Mouse (Mus musculus) kidney, embryonic 14.5 days (tissue): ENCODE data around the gene Wdr81. TPM values are rescaled to one million over a fixed set of nuclear protein-coding genes. Genes with fewer than 3 reads are reported as not detected.

Source experiments
- ATAC-seq: fragments of 200-750 bp; cut with Nextera tagmentation; 2 replicates; pipeline ENCODE4 v1.8.0; 2017; ENCODE audit warnings: moderate number of reproducible peaks, mild to moderate bottlenecking, moderate TSS enrichment, moderate library complexity; ENCODE audit not compliant: low FRiP score, low TSS enrichment
- H3K27ac ChIP-seq: fragments of 300-500 bp; sonication (generic); 2 replicates; pipeline ENCODE4 v1.5.1; 2014; ENCODE audit warnings: low read depth, mild to moderate bottlenecking, low read length, moderate library complexity, mixed read lengths
- H3K27me3 ChIP-seq: fragments of 300-500 bp; sonication (generic); 2 replicates; pipeline ENCODE4 v1.6.1; 2014; ENCODE audit warnings: mild to moderate bottlenecking, low read length; ENCODE audit not compliant: control insufficient read depth, insufficient read depth
- H3K36me3 ChIP-seq: fragments of 300-500 bp; sonication (generic); 2 replicates; pipeline ENCODE4 v1.6.1; 2014; ENCODE audit warnings: low read length, mixed read lengths; ENCODE audit not compliant: control insufficient read depth, insufficient read depth
- H3K4me1 ChIP-seq: fragments of 300-500 bp; sonication (generic); 2 replicates; pipeline ENCODE4 v1.6.1; 2014; ENCODE audit warnings: low read length, mixed read lengths; ENCODE audit not compliant: control insufficient read depth, insufficient read depth
- H3K4me2 ChIP-seq: fragments of 300-500 bp; sonication (generic); replicated peaks from 2 replicates; pipeline ENCODE4 v1.6.1; 2014; ENCODE audit warnings: low read depth, mild to moderate bottlenecking, low read length
- H3K4me3 ChIP-seq: fragments of 300-500 bp; sonication (generic); 2 replicates; pipeline ENCODE4 v1.5.1; 2014; ENCODE audit warnings: mild to moderate bottlenecking, low read length
- H3K9ac ChIP-seq: fragments of 300-500 bp; sonication (generic); 2 replicates; pipeline ENCODE4 v1.6.1; 2014; ENCODE audit warnings: low read depth, mild to moderate bottlenecking, low read length, moderate library complexity
- H3K9me3 ChIP-seq: fragments of 300-500 bp; sonication (generic); 2 replicates; pipeline ENCODE4 v1.6.1; 2016; ENCODE audit warnings: low read length; ENCODE audit not compliant: control insufficient read depth
- WGBS: fragments of 180-500 bp; shearing (Covaris S2); extraction: QIAGEN DNeasy Blood & Tissue Kit; methylation state at CpG from one replicate; pipeline ENCODE4 v1.1.7; 2014; 5-methylcytosine and 5-hydroxymethylcytosine counted together
- microRNA counts: library from miRNA; unstranded; fragments of <30 nt; microRNA quantifications from one replicate; lab custom pipeline; 2017
- microRNA-seq: library from miRNA; unstranded; fragments of <30 nt; microRNA quantifications from one replicate; pipeline ENCODE4, GENCODE M21; 2016
- polyA plus RNA-seq: library from polyadenylated mRNA; unstranded; fragments of >200 nt; fragmentation: Nextera tagmentation; extraction: Ambion mirVana; gene quantifications from 2 replicates; pipeline ENCODE4 v1.2.1, GENCODE M21; 2014

The Wdr81 gene
- polyA plus RNA-seq, 1 experiment from 2014 or later: 4.8 TPM

- Histone ChIP-seq H3K4me3 (no peak overlapping the region), H3K4me1 (no peaks in the 10 kb centered on the region), H3K36me3 (no peaks in the 10 kb centered on the region), H3K27me3 (no peaks in the 10 kb centered on the region), H3K4me2 (no peak overlapping the region), H3K9ac (no peak overlapping the region), H3K9me3 (no peaks in the 10 kb centered on the region), H3K27ac (no peak overlapping the region)
- WGBS: 77% methylated on average over 6 of the region's 6 CpGs
- no peak for ATAC-seq
Observed at GRCm38 (mm10) chr11:75403301-75404052, 51.0 kb downstream of the Wdr81 start.

- Histone ChIP-seq H3K27me3 (no peaks in the 10 kb centered on the region), H3K36me3 (no peaks in the 10 kb centered on the region), H3K9me3 (no peaks in the 10 kb centered on the region), H3K4me2 (no peak overlapping the region), H3K4me3 (no peak overlapping the region), H3K4me1 (no peaks in the 10 kb centered on the region), H3K9ac (no peak overlapping the region), H3K27ac (no peak overlapping the region)
- WGBS: 60% methylated on average over 5 of the region's 5 CpGs
- ATAC-seq: peak; percentile 64; the same call in 1 of the 2 replicates
Observed at GRCm38 (mm10) chr11:75402271-75402690, 52.2 kb downstream of the Wdr81 start.

GRCm38 (mm10) chr11:75400099-75400498, 54.4 kb downstream of the Wdr81 start:
- Histone ChIP-seq H3K9ac (no peak overlapping the region), H3K9me3 (no peaks in the 10 kb centered on the region), H3K4me3 (no peak overlapping the region), H3K4me2 (no peak overlapping the region), H3K36me3 (no peaks in the 10 kb centered on the region), H3K4me1 (no peaks in the 10 kb centered on the region), H3K27ac (no peak overlapping the region), H3K27me3 (no peaks in the 10 kb centered on the region)
- no peak for ATAC-seq
- WGBS: 69% methylated on average over 9 of the region's 9 CpGs

- no peak for ATAC-seq
- Histone ChIP-seq H3K27ac (no peak overlapping the region), H3K4me2 (no peak overlapping the region), H3K9me3 (no peaks in the 10 kb centered on the region), H3K9ac (no peak overlapping the region), H3K4me3 (no peak overlapping the region), H3K36me3 (no peaks in the 10 kb centered on the region), H3K27me3 (no peaks in the 10 kb centered on the region), H3K4me1 (no peaks in the 10 kb centered on the region)
- WGBS: 74% methylated on average over 11 of the region's 11 CpGs
Observed at GRCm38 (mm10) chr11:75399411-75399841, 55.1 kb downstream of the Wdr81 start.

- no peak for ATAC-seq
- Histone ChIP-seq H3K4me1 (no peaks in the 10 kb centered on the region), H3K4me2 (no peak overlapping the region), H3K9ac (no peak overlapping the region), H3K9me3 (no peaks in the 10 kb centered on the region), H3K27me3 (no peaks in the 10 kb centered on the region), H3K36me3 (no peaks in the 10 kb centered on the region), H3K27ac (no peak overlapping the region), H3K4me3 (no peak overlapping the region)
- 82% methylated on average over 7 of the region's 7 CpGs for WGBS
Observed at GRCm38 (mm10) chr11:75397452-75397851, 57.1 kb downstream of the Wdr81 start.

- no peak for ATAC-seq
- Histone ChIP-seq H3K36me3 (no peaks in the 10 kb centered on the region), H3K27ac (no peak overlapping the region), H3K9me3 (no peaks in the 10 kb centered on the region), H3K4me3 (no peak overlapping the region), H3K4me1 (no peaks in the 10 kb centered on the region), H3K9ac (no peak overlapping the region), H3K27me3 (no peaks in the 10 kb centered on the region), H3K4me2 (no peak overlapping the region)
- 85% methylated on average over 1 of the region's 1 CpGs for WGBS
Observed at GRCm38 (mm10) chr11:75395611-75396010, 58.9 kb downstream of the Wdr81 start.

MicroRNAs within 50 kb of the gene (microRNA counts, 519-probe panel; counts per million panel counts)
- microRNA mmu-miR-22 (lab: Ali Mortazavi, UCI): 6,867 counts per million, percentile 73 among the panel's probes with 10 or more counts

Small RNA genes within 50 kb of the gene (microRNA-seq; reads per million reads assigned to microRNA genes)
- 3,203 reads per million, percentile 88 among the genes with 10 or more reads in this experiment for gene Mir22

Other genes starting within 250 kb of the Wdr81 start
- 111 and 119 TPM in 2 replicates for gene Rpa1, start 106.4 kb downstream of the Wdr81 start, polyA plus RNA-seq
- gene Smyd4, start 106.3 kb downstream of the Wdr81 start, polyA plus RNA-seq: 10.4 and 17.8 TPM in 2 replicates
- gene Serpinf1, start 32.0 kb downstream of the Wdr81 start, polyA plus RNA-seq: 118 and 120 TPM in 2 replicates
- gene Serpinf2, start 15.1 kb downstream of the Wdr81 start, polyA plus RNA-seq: 3.9 and 8.4 TPM in 2 replicates
- 20.7 and 21.0 TPM in 2 replicates for gene Tlcd2, start 7.0 kb upstream of the Wdr81 start, polyA plus RNA-seq
- 56.4 and 103 TPM in 2 replicates for gene Prpf8, start 32.1 kb upstream of the Wdr81 start, polyA plus RNA-seq
- 0.51 and 0.97 TPM in 2 replicates for gene Rilp, start 55.4 kb upstream of the Wdr81 start, polyA plus RNA-seq
- 10.0 TPM in 2 replicates for gene Scarf1, start 58.8 kb upstream of the Wdr81 start, polyA plus RNA-seq
- 3.5 and 6.0 TPM in 2 replicates for gene Slc43a2, start 77.0 kb upstream of the Wdr81 start, polyA plus RNA-seq
- gene Pitpna, start 133.4 kb upstream of the Wdr81 start, polyA plus RNA-seq: 78.2 and 99.5 TPM in 2 replicates
- 24.9 and 30.1 TPM in 2 replicates for gene Inpp5k, start 176.3 kb upstream of the Wdr81 start, polyA plus RNA-seq
- gene Myo1c, start 195.8 kb upstream of the Wdr81 start, polyA plus RNA-seq: 21.5 and 32.0 TPM in 2 replicates
- 66.1 and 119 TPM in 2 replicates for gene Crk, start 224.5 kb upstream of the Wdr81 start, polyA plus RNA-seq